Mouse (Mus musculus): ENCODE data around the gene Fnbp1l. TPM values are rescaled to one million over a fixed set of nuclear protein-coding genes. Genes with fewer than 3 reads are reported as not detected.
A peak's percentile ranks its signal among the peaks of the same experiment; 100 is the strongest.

Fnbp1l gene
- polyA plus RNA-seq, 1 experiment from 2014 or later, result 37.3 TPM

DNA sequence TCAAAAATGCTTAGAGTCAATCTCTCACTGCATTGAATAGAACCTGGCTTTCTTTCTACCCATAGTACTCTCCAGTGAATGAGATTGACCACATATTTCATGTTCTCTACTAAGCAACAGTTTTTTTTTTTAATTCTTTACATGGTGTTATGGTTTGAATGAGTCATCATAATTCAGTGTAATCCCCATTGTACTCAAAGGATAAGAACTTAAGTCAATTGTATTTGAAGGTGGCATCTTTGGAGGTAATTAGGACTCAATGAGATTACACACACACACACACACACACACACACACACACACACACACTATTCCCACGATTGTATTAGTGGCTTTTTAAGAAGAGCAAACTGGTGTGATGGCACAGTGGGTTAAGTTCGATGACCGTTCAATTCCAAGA is 9.4 kb upstream of the Fnbp1l start:
- H3K27ac ChIP-seq (replicated peaks), result no peak overlapping the region
- no peak overlapping the region for H3K4me3 ChIP-seq (replicated peaks)
- H3K27me3 ChIP-seq, result no peaks in the 10 kb centered on the region
- ATAC-seq (ENCODE audit: insufficient number of reproducible peaks, low FRiP score, low TSS enrichment, low read depth), result no peak
- no peaks in the 10 kb centered on the region for H3K36me3 ChIP-seq
- no peak overlapping the region for H3K4me2 ChIP-seq (replicated peaks)
- 68% methylated on average over 3 of the region's 3 CpGs for WGBS
- no peak overlapping the region for H3K9ac ChIP-seq
- H3K4me1 ChIP-seq, result no peaks in the 10 kb centered on the region
- no peaks in the 10 kb centered on the region for H3K9me3 ChIP-seq (replicated peaks)

DNA sequence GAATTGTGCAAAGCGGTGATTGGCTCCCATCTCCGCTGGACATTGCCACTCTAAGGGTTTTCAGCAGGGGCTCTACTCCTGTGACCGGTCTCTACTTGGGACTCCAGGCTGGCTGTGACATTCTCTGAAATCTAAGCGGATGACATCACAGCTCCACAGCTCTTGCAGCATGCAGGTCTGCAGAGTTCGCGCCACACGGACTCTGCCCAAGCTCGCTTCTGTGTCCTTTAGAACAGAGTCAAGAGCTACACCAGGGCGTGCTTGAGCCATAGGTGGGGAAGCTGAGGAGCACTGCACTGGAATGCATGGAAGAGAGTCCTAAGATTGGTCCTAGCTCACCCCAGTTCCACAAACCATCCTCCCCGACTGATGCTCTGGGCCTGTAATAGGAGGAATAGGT is 9.0 kb upstream of the Fnbp1l start:
- 93% methylated on average over 10 of the region's 10 CpGs for WGBS
- ATAC-seq (ENCODE audit: insufficient number of reproducible peaks, low FRiP score, low TSS enrichment, low read depth), result no peak
- no peaks in the 10 kb centered on the region for H3K36me3 ChIP-seq
- no peak overlapping the region for H3K27ac ChIP-seq (replicated peaks)
- no peaks in the 10 kb centered on the region for H3K9me3 ChIP-seq (replicated peaks)
- no peaks in the 10 kb centered on the region for H3K4me1 ChIP-seq
- H3K4me3 ChIP-seq (replicated peaks), result no peak overlapping the region
- no peaks in the 10 kb centered on the region for H3K27me3 ChIP-seq
- H3K4me2 ChIP-seq (replicated peaks), result no peak overlapping the region
- no peak overlapping the region for H3K9ac ChIP-seq

DNA sequence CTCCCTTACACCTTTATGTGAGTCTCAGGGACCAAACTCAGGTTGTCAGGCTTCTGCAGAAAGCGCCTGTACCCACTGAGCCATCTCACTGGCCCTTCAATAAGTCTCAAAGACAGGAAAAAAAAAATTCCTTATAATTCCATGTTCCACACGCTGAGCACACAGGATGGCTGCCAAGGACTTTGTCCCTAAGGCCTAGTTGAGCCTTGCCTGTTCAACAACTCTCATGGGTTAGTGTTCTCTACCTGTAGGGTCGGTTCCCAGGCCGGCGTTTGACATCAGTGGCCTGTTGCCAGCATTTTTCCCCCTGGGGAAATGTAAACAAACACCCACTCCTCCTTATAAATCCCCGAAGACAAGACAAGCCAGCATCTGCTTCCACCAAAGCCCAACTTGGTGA is 8.3 kb upstream of the Fnbp1l start:
- no peaks in the 10 kb centered on the region for H3K9me3 ChIP-seq (replicated peaks)
- no peaks in the 10 kb centered on the region for H3K4me1 ChIP-seq
- no peak overlapping the region for H3K9ac ChIP-seq
- no peak overlapping the region for H3K4me2 ChIP-seq (replicated peaks)
- no peak for ATAC-seq (ENCODE audit: insufficient number of reproducible peaks, low FRiP score, low TSS enrichment, low read depth)
- no peaks in the 10 kb centered on the region for H3K36me3 ChIP-seq
- WGBS, result 74% methylated on average over 6 of the region's 6 CpGs
- H3K4me3 ChIP-seq (replicated peaks), result no peak overlapping the region
- no peak overlapping the region for H3K27ac ChIP-seq (replicated peaks)
- no peaks in the 10 kb centered on the region for H3K27me3 ChIP-seq

DNA sequence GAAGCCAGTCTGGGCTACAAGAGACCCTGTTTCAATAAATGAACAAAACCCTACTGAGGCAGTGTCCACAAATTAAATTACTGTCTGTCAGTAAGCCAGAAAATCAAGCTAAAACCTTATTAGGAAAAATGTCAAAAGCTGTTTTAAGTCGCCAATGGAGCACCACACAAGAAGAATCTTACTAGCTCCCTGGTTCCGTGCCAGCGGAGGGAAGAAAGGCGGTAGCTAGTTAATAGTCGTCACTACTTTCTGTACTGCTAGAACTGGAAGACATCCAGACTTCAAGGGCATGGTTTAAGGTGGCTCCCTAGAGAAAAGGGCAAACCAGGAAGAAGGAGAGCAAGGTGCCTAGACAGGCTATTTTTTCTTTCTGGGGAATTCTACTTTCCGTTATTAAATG is 5.1 kb upstream of the Fnbp1l start:
- H3K27me3 ChIP-seq, result no peaks in the 10 kb centered on the region
- no peak overlapping the region for H3K27ac ChIP-seq (replicated peaks)
- H3K9me3 ChIP-seq (replicated peaks), result no peaks in the 10 kb centered on the region
- H3K36me3 ChIP-seq, result no peaks in the 10 kb centered on the region
- H3K4me3 ChIP-seq (replicated peaks), result no peak overlapping the region
- H3K4me2 ChIP-seq (replicated peaks), result no peak overlapping the region
- H3K9ac ChIP-seq, result no peak overlapping the region
- ATAC-seq (ENCODE audit: insufficient number of reproducible peaks, low FRiP score, low TSS enrichment, low read depth), result no peak
- WGBS, result 36% methylated on average over 6 of the region's 6 CpGs
- H3K4me1 ChIP-seq, result peaks cover 7% of the 10 kb centered on the region; the same call in 1 of the 2 replicates

DNA sequence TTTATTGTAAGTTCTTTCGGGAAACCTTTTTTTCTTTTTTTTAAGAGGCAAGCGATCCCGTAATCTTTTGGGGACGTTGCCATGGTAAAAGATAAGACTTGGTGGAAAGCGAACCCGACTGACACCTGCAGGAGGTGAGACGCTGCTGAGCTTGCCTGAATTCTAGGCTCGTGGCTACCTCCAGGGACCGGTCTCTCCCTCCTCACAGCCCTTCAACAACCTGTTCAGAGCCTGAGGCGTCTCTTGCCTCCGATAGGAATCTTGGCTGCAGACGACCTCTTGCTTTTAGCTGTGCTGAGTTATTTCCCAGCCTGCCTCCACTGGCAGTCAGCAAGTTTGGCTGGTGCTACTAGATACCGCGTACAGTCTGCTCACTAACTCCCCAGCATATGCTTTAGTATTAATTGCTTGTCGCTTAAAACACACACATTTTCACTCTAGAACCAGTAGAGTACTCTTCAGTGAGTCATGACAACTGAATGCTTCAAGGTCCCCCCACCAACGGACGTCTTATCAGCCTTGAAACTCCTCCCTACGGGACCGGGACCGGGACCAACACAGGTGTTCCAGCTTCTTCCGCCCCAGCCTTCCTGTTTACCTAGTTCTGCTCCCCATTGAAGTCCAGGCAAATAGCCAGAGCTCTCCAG is 893 bp upstream of the Fnbp1l start:
- Histone ChIP-seq H3K4me1 (peaks cover 18% of the 10 kb centered on the region), H3K9me3 (replicated peaks) (no peaks in the 10 kb centered on the region), H3K4me3 (replicated peaks) (peak overlapping the region; percentile 98), H3K4me2 (replicated peaks) (peak overlapping the region; percentile 83), H3K36me3 (no peaks in the 10 kb centered on the region), H3K27me3 (no peaks in the 10 kb centered on the region), H3K27ac (replicated peaks) (peak overlapping the region; percentile 97), H3K9ac (peak overlapping the region; percentile 93)
- under 1% methylated on average over 21 of the region's 21 CpGs for WGBS
- peak; percentile 31; the same call in 1 of the 2 replicates for ATAC-seq (ENCODE audit: insufficient number of reproducible peaks, low FRiP score, low TSS enrichment, low read depth)

DNA sequence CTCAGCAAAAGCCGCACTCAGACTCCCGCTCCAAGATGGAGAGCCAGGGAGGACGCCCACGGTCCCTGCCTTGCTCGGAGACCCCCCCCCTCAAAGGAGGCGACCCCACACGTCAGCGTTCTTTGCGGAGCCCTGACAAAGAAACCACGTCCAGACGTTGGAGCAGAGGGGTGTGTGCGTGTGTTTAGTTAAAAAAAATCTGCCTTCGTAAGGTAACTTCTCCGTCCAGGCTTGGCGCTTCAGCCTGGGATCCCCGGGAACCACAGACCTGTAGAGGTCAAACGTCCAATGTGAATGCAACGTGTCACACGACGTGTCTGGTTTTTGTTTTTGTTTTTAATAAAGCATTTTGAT is 393 bp upstream of the Fnbp1l start:
- Histone ChIP-seq H3K9me3 (replicated peaks) (no peaks in the 10 kb centered on the region), H3K4me3 (replicated peaks) (peak overlapping the region; percentile 98), H3K36me3 (no peaks in the 10 kb centered on the region), H3K9ac (peak overlapping the region; percentile 93), H3K4me1 (peaks cover 18% of the 10 kb centered on the region), H3K4me2 (replicated peaks) (peak overlapping the region; percentile 83), H3K27ac (replicated peaks) (peak overlapping the region; percentile 97), H3K27me3 (no peaks in the 10 kb centered on the region)
- peak; percentile 61 for ATAC-seq (ENCODE audit: insufficient number of reproducible peaks, low FRiP score, low TSS enrichment, low read depth)
- under 1% methylated on average over 20 of the region's 20 CpGs for WGBS

DNA sequence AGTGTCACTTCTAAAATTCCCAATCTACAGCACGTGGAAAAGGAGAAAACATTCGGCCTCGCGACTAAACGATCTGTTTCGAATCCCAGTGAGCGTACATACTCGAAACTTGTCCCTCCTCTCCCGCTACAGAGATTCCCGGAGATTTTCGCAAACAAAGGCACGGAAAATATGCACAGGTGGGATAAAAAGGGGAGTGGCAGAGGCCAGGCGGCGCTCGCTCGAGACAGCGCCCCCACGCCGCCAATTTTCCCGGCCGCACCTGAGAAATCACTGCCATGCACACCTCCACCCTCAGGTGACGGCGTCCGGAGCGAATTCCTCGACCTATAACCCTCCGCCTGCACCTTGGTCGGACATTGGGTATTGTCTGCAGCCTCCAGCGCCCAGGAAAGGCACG is 1.1 kb downstream of the Fnbp1l start:
- H3K9me3 ChIP-seq (replicated peaks), result no peaks in the 10 kb centered on the region
- H3K9ac ChIP-seq, result peak overlapping the region; percentile 93
- H3K36me3 ChIP-seq, result no peaks in the 10 kb centered on the region
- H3K27ac ChIP-seq (replicated peaks), result peak overlapping the region; percentile 97
- H3K27me3 ChIP-seq, result no peaks in the 10 kb centered on the region
- peak overlapping the region; percentile 83 for H3K4me2 ChIP-seq (replicated peaks)
- no peak for ATAC-seq (ENCODE audit: insufficient number of reproducible peaks, low FRiP score, low TSS enrichment, low read depth)
- H3K4me1 ChIP-seq, result peaks cover 19% of the 10 kb centered on the region
- WGBS, result under 1% methylated on average over 30 of the region's 30 CpGs
- H3K4me3 ChIP-seq (replicated peaks), result peak overlapping the region; percentile 98

DNA sequence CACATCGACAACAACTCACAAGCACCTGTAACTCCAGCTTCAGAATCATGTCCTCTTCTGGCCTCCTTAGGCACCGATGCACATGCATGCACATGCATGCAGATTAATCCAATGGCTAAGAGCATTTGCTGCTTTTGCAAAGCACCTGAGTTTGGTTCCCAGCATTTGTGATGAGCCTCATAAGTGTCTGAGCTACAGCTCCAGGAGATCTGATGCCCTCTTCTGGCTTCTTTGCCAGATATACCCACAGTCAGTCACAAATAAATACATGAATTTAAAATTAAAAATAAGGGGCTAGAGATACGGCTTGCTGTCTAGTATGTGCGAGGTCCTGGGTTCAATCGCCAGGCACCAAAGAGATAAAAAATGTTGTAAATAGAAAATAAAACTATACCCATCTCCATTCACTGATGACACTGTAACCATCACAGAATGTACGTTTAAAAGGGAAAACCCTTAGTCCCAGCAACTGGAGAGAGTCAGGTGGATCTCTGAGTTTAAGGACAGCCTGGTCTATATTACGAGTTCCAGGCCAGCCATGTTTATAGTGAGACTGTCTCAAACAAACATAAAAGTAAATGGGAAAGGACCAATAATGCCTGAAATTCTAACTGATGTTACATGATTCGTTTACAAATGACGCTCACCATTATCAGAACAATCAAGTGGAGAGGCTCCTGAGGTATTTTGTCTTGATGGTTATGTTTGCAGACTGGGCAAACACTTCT is 1.7 kb downstream of the Fnbp1l start:
- peak overlapping the region; percentile 98 for H3K4me3 ChIP-seq (replicated peaks)
- H3K4me2 ChIP-seq (replicated peaks), result peak overlapping the region; percentile 83
- no peaks in the 10 kb centered on the region for H3K9me3 ChIP-seq (replicated peaks)
- no peaks in the 10 kb centered on the region for H3K36me3 ChIP-seq
- H3K9ac ChIP-seq, result peak overlapping the region; percentile 93
- ATAC-seq (ENCODE audit: insufficient number of reproducible peaks, low FRiP score, low TSS enrichment, low read depth), result no peak
- H3K27ac ChIP-seq (replicated peaks), result peak overlapping the region; percentile 97; the same call in 1 of the 2 replicates
- peaks cover 21% of the 10 kb centered on the region for H3K4me1 ChIP-seq
- WGBS, result 37% methylated on average over 9 of the region's 9 CpGs
- no peaks in the 10 kb centered on the region for H3K27me3 ChIP-seq

DNA sequence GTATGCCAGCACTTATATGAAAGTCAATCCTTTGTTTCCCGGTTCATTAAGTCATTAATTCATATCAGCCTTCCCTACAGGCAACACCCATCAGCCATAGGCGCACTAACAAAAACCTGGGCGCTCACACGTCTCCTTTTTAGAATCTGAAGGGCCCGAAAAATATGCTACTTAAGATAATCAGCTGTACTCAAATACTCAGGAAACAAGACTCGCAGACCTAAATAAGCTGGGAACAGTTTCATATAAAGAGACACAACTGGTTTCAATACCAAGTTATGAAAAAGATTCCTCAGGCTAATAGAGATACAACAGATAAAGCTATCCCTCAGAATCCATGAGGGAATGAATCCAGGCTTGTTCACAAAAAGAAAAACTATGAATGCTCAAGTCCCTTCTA is 7.0 kb downstream of the Fnbp1l start:
- H3K4me2 ChIP-seq (replicated peaks), result no peak overlapping the region
- H3K9me3 ChIP-seq (replicated peaks), result no peaks in the 10 kb centered on the region
- H3K36me3 ChIP-seq, result no peaks in the 10 kb centered on the region
- H3K27me3 ChIP-seq, result no peaks in the 10 kb centered on the region
- H3K27ac ChIP-seq (replicated peaks), result no peak overlapping the region
- H3K9ac ChIP-seq, result no peak overlapping the region
- no peak overlapping the region for H3K4me3 ChIP-seq (replicated peaks)
- 52% methylated on average over 6 of the region's 6 CpGs for WGBS
- ATAC-seq (ENCODE audit: insufficient number of reproducible peaks, low FRiP score, low TSS enrichment, low read depth), result no peak
- H3K4me1 ChIP-seq, result peaks cover 8% of the 10 kb centered on the region

DNA sequence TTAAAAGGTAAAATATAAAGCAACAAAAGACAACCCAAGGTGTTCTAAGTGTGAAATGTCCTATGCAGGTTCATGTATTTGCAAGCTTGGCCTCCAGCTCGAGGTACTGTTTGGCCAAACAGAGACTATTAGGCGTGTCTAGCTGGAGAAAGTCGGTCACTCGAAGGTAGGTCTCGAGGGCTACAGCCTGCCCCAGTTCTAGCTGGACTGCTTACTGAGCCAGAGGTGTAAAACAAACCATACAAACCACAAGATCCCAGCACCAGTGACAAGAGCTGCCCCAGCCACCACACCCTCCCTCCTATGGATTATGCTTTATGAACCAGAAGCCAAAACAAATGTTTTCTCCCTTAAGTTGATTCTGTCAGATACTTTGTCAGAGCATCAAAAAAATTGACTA is 7.8 kb downstream of the Fnbp1l start:
- H3K4me2 ChIP-seq (replicated peaks), result no peak overlapping the region
- H3K4me1 ChIP-seq, result peaks cover 6% of the 10 kb centered on the region
- H3K27ac ChIP-seq (replicated peaks), result no peak overlapping the region
- H3K27me3 ChIP-seq, result no peaks in the 10 kb centered on the region
- ATAC-seq (ENCODE audit: insufficient number of reproducible peaks, low FRiP score, low TSS enrichment, low read depth), result no peak
- H3K9me3 ChIP-seq (replicated peaks), result no peaks in the 10 kb centered on the region
- H3K4me3 ChIP-seq (replicated peaks), result no peak overlapping the region
- no peaks in the 10 kb centered on the region for H3K36me3 ChIP-seq
- H3K9ac ChIP-seq, result no peak overlapping the region
- 81% methylated on average over 5 of the region's 5 CpGs for WGBS

DNA sequence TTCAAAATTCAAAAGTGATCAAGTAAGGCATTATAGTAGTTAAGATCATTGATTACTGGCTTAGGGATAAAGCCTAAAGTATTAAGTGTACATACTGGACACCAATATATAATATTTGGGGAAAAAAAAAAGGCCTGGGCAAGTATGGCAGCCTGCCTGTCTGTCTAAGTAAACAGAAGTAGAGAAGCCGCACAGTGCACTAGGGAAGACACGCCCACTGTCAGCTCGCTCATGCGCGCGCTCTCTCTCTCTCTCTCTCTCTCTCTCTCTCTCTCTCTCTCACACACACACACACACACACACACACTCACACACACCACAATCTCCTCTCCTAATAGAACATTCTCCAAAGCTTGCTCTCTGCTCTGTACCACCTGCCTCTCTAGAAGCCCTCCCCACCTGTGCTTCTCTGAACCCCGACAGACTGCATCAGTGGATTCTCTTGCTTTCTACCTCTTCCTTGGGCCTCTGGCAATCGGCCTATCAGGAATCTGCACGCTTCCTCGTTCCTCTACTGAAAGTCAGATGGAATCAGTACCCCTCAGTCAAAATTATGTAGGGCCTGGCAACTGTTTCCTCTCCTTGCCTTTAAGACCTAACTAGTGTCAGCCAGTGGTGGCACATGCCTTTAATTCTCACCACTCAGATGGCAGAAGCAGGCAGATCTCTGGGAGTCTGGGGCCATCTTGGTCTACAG is 13.3 kb downstream of the Fnbp1l start:
- WGBS, result 85% methylated on average over 10 of the region's 10 CpGs
- Histone ChIP-seq H3K4me1 (peaks cover 3% of the 10 kb centered on the region; the same call in 1 of the 2 replicates), H3K4me2 (replicated peaks) (no peak overlapping the region), H3K9me3 (replicated peaks) (no peaks in the 10 kb centered on the region), H3K36me3 (no peaks in the 10 kb centered on the region), H3K4me3 (replicated peaks) (no peak overlapping the region), H3K9ac (no peak overlapping the region), H3K27ac (replicated peaks) (no peak overlapping the region), H3K27me3 (no peaks in the 10 kb centered on the region)
- no peak for ATAC-seq (ENCODE audit: insufficient number of reproducible peaks, low FRiP score, low TSS enrichment, low read depth)

Measured in embryonic facial prominence, embryonic 15.5 days (tissue).